Mouse (Mus musculus): ENCODE measurements at regions not wholly inside any gene's neighbourhood (a gene's known extent, or its start where the extent isn't known, plus 50 kb on each side); places are given as distances from the start of the nearest gene placed in this dataset.

DNA sequence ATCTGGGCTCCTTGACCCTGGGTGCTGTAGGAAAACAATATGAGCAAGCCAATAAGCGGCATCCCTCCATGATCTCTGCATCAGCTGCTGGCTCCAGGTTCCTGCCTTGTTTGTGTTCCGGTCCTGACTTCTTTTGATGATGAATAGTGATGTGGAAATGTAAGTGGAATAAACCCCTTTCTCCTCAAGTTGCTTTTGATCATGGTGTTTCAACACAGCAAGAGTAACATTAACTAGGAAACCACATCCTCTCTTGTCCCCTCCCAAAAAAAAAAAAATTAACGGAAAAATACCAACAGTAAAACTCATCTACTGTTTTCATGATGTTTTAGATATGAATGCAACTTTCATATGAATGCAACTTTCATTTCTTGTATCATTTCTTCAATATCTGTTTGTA is 1024.6 kb upstream of the Sel1l start:
- no peak overlapping the region for H3K9ac ChIP-seq (ENCODE audit: low read depth, low read length)
- no peaks in the 10 kb centered on the region for H3K4me1 ChIP-seq (ENCODE audit: control insufficient read depth, insufficient read depth, low read length)
- WGBS = 74% methylated on average over 3 of the region's 3 CpGs
- no peak for DNase-seq (ENCODE audit: extremely low read depth, low read depth, low spot score)
- no peaks in the 10 kb centered on the region for H3K36me3 ChIP-seq (ENCODE audit: control insufficient read depth, insufficient read depth, low read length)
- H3K27me3 ChIP-seq (ENCODE audit: control insufficient read depth, insufficient read depth, low read length) = no peaks in the 10 kb centered on the region
- no peaks in the 10 kb centered on the region for H3K79me2 ChIP-seq (ENCODE audit: control insufficient read depth, insufficient read depth, low read length)
- no peak for TF ChIP-seq POLR2A (IDR thresholded peaks at IDR 0.05; ENCODE audit: extremely low read depth, insufficient read depth, low read length)
- no peak overlapping the region for H3K27ac ChIP-seq (replicated peaks; ENCODE audit: insufficient read depth, low read depth, low read length)
- H3K4me3 ChIP-seq (ENCODE audit: insufficient read depth, low read depth, low read length) = no peak overlapping the region

DNA sequence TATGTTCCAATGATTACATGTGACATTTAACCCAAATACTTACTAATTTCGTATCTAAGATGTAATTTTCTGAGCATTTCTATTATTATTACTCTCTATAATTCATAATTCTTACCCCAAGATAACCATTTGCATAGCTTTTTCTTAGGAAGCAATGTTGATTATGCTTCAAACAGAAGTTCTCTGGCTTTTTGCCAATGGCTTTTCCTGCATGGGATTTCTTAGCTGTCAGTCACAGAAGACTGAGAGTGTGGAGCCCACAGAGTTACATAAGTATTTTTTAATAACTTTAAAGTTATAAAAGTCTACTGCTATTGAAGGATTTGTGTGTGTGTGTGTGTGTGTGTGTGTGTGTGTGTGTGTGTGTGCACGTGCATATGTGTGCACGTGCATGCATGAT is 1020.4 kb upstream of the Sel1l start:
- Histone ChIP-seq H3K9ac (ENCODE audit: low read depth, low read length) (no peak overlapping the region), H3K36me3 (ENCODE audit: control insufficient read depth, insufficient read depth, low read length) (no peaks in the 10 kb centered on the region), H3K27me3 (ENCODE audit: control insufficient read depth, insufficient read depth, low read length) (no peaks in the 10 kb centered on the region), H3K4me1 (ENCODE audit: control insufficient read depth, insufficient read depth, low read length) (no peaks in the 10 kb centered on the region), H3K79me2 (ENCODE audit: control insufficient read depth, insufficient read depth, low read length) (no peaks in the 10 kb centered on the region), H3K27ac (replicated peaks; ENCODE audit: insufficient read depth, low read depth, low read length) (no peak overlapping the region), H3K4me3 (ENCODE audit: insufficient read depth, low read depth, low read length) (no peak overlapping the region)
- 54% methylated on average over 3 of the region's 3 CpGs for WGBS
- TF ChIP-seq CTCF (IDR thresholded peaks at IDR 0.05; ENCODE audit: low read depth, low read length) (no peak), POLR2A (IDR thresholded peaks at IDR 0.05; ENCODE audit: extremely low read depth, insufficient read depth, low read length) (no peak)
- no peak for DNase-seq (ENCODE audit: extremely low read depth, low read depth, low spot score)

DNA sequence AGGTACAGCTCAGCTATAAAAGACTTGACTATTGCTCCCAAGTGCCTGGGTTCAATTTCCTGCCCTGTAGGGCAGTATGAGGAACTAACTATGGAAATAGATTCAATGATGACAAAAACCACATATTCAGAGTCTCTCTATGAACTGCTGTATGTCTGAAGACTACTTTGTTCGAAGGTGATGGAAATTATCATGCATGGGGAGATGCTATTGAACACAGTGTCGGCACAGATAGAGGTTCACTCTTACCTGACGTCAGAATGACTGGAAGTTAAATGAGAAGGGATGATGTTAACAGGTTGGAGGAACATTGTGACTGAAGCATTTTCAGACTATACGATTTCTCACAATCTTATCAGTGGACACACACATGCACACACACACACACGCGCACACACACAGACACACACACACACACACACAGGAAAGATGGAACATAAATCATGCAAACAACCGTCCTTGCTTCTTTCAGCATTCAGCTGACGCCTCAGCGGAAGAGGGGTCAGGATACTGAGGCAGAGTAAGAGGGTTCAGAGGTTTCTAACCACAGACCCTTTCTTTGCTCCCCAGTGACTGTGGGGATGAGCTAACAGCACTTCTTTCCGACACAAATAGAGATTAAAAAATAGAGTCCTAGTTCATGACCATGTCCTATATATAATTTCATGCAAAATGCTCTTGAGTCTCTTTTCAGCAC is 974.3 kb upstream of the Sel1l start:
- H3K79me2 ChIP-seq (ENCODE audit: control insufficient read depth, insufficient read depth, low read length) = no peaks in the 10 kb centered on the region
- H3K27ac ChIP-seq (replicated peaks; ENCODE audit: insufficient read depth, low read depth, low read length) = no peak overlapping the region
- no peak for DNase-seq (ENCODE audit: extremely low read depth, low read depth, low spot score)
- no peak for TF ChIP-seq POLR2A (IDR thresholded peaks at IDR 0.05; ENCODE audit: extremely low read depth, insufficient read depth, low read length)
- no peaks in the 10 kb centered on the region for H3K27me3 ChIP-seq (ENCODE audit: control insufficient read depth, insufficient read depth, low read length)
- no peaks in the 10 kb centered on the region for H3K36me3 ChIP-seq (ENCODE audit: control insufficient read depth, insufficient read depth, low read length)
- WGBS = 70% methylated on average over 10 of the region's 10 CpGs
- no peaks in the 10 kb centered on the region for H3K4me1 ChIP-seq (ENCODE audit: control insufficient read depth, insufficient read depth, low read length)
- H3K4me3 ChIP-seq (ENCODE audit: insufficient read depth, low read depth, low read length) = no peak overlapping the region
- no peak overlapping the region for H3K9ac ChIP-seq (ENCODE audit: low read depth, low read length)

DNA sequence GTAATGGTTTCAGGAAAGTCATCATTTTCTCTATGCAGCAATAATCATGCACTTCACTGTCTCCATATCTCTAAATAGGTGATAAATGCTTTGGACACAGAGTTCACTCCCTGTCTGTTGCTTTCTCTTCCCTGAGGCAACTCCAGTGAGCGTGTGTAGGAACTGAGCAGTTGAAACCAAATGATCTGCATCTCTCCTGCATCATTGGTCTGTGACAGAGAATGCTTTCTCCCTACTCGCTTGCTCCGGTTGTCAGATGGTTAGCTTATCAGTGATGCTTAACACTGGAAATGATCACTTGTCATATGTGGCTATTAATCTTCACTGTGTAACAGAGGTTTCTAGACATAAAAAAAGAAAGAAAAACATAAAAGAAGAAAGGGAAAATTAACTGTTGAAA is 969.7 kb upstream of the Sel1l start:
- TF ChIP-seq POLR2A (IDR thresholded peaks at IDR 0.05; ENCODE audit: extremely low read depth, insufficient read depth, low read length) = no peak
- TF ChIP-seq CTCF (IDR thresholded peaks at IDR 0.05; ENCODE audit: low read depth, low read length) = no peak
- WGBS = 75% methylated on average over 3 of the region's 3 CpGs

DNA sequence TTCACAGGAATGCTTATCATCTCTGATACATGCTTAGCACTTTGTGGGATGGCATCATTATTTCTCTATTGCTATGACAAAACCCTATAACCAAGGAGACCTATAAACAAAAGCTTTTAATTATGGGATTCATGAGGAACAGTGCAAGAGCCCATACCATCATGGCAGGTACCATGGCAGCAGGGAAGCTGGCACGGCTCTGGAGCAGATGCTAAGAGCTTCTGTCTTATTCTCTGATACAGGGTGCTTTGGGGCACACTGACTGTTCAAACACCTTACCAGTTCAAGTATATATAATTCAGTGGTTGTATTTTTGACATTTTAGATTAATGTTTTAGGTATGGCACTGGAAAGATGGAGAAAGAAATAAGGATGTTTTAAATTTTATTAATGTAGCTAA is 952.2 kb upstream of the Sel1l start:
- DNase-seq (ENCODE audit: extremely low read depth, low read depth, low spot score) = no peak
- 76% methylated on average over 1 of the region's 1 CpGs for WGBS
- Histone ChIP-seq H3K79me2 (ENCODE audit: control insufficient read depth, insufficient read depth, low read length) (no peaks in the 10 kb centered on the region), H3K4me3 (ENCODE audit: insufficient read depth, low read depth, low read length) (no peak overlapping the region), H3K36me3 (ENCODE audit: control insufficient read depth, insufficient read depth, low read length) (no peaks in the 10 kb centered on the region), H3K9ac (ENCODE audit: low read depth, low read length) (no peak overlapping the region), H3K27me3 (ENCODE audit: control insufficient read depth, insufficient read depth, low read length) (no peaks in the 10 kb centered on the region), H3K27ac (replicated peaks; ENCODE audit: insufficient read depth, low read depth, low read length) (no peak overlapping the region), H3K4me1 (ENCODE audit: control insufficient read depth, insufficient read depth, low read length) (no peaks in the 10 kb centered on the region)
- TF ChIP-seq POLR2A (IDR thresholded peaks at IDR 0.05; ENCODE audit: extremely low read depth, insufficient read depth, low read length) (no peak), CTCF (IDR thresholded peaks at IDR 0.05; ENCODE audit: low read depth, low read length) (no peak)

More for the DNA sequence above, 969.7 kb upstream of the Sel1l start:
- no peaks in the 10 kb centered on the region for H3K79me2 ChIP-seq (ENCODE audit: control insufficient read depth, insufficient read depth, low read length)
- H3K27ac ChIP-seq (replicated peaks; ENCODE audit: insufficient read depth, low read depth, low read length) = no peak overlapping the region
- no peaks in the 10 kb centered on the region for H3K36me3 ChIP-seq (ENCODE audit: control insufficient read depth, insufficient read depth, low read length)
- no peak for DNase-seq (ENCODE audit: extremely low read depth, low read depth, low spot score)
- H3K27me3 ChIP-seq (ENCODE audit: control insufficient read depth, insufficient read depth, low read length) = no peaks in the 10 kb centered on the region
- H3K4me1 ChIP-seq (ENCODE audit: control insufficient read depth, insufficient read depth, low read length) = no peaks in the 10 kb centered on the region
- H3K4me3 ChIP-seq (ENCODE audit: insufficient read depth, low read depth, low read length) = no peak overlapping the region
- no peak overlapping the region for H3K9ac ChIP-seq (ENCODE audit: low read depth, low read length)

DNA sequence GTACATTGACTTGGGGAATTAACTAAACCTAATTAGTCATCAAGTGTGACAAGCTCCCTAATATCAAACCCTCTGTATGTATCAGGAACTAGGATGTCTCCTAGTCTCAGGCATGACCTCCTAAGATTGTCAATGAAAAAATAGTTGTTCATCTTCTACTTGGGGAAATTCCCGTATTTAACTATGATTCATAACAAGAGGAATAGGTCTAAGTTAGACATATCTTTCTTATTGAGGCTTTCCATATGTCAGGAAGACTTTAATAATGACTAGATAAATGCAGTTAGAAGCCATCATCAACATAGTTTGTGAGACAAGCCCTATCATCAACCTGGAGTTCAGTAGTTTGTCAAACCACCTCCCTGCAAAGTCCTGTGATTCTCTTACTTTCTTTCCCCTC is 934.4 kb upstream of the Sel1l start:
- no peaks in the 10 kb centered on the region for H3K36me3 ChIP-seq (ENCODE audit: control insufficient read depth, insufficient read depth, low read length)
- H3K4me1 ChIP-seq (ENCODE audit: control insufficient read depth, insufficient read depth, low read length) = no peaks in the 10 kb centered on the region
- H3K27ac ChIP-seq (replicated peaks; ENCODE audit: insufficient read depth, low read depth, low read length) = no peak overlapping the region
- no peak overlapping the region for H3K9ac ChIP-seq (ENCODE audit: low read depth, low read length)
- no peak overlapping the region for H3K4me3 ChIP-seq (ENCODE audit: insufficient read depth, low read depth, low read length)
- H3K79me2 ChIP-seq (ENCODE audit: control insufficient read depth, insufficient read depth, low read length) = no peaks in the 10 kb centered on the region
- 70% methylated on average over 1 of the region's 1 CpGs for WGBS
- no peak for DNase-seq (ENCODE audit: extremely low read depth, low read depth, low spot score)
- TF ChIP-seq CTCF (IDR thresholded peaks at IDR 0.05; ENCODE audit: low read depth, low read length) (no peak), POLR2A (IDR thresholded peaks at IDR 0.05; ENCODE audit: extremely low read depth, insufficient read depth, low read length) (no peak)
- no peaks in the 10 kb centered on the region for H3K27me3 ChIP-seq (ENCODE audit: control insufficient read depth, insufficient read depth, low read length)

Data from liver, adult 2 months (tissue).